Mouse (Mus musculus) brain, embryonic 14.5 days (tissue): Measurements from ENCODE around the gene Snta1.

Source experiments
- CTCF ChIP-seq: fragments of 200-500 bp; IDR thresholded peaks from 2 replicates; pipeline ENCODE4 v1.5.1; 2012; ENCODE audit warnings: inconsistent platforms, mild to moderate bottlenecking, moderate library complexity, borderline replicate concordance; ENCODE audit not compliant: insufficient read depth, insufficient read length; ENCODE audit errors: extremely low read depth
- POLR2A ChIP-seq: fragments of 200-500 bp; IDR thresholded peaks from 2 replicates; pipeline ENCODE4 v1.6.1; 2012; ENCODE audit warnings: mild to moderate bottlenecking, inconsistent platforms, borderline replicate concordance; ENCODE audit not compliant: poor library complexity, insufficient read depth, insufficient read length, severe bottlenecking; ENCODE audit errors: extremely low read depth

- TF ChIP-seq CTCF (no peak), POLR2A (no peak)
These were observed 47.9 kb upstream of the Snta1 start for GRCm38 (mm10) chr2:154455776-154456175.
